Mouse (Mus musculus) lung, postnatal 0 days (tissue): ENCODE results near the gene Esp15. TPM values are rescaled to one million over a fixed set of nuclear protein-coding genes. Genes with fewer than 3 reads are reported as not detected.
"Not testable (repeated sequence)": the region's sequence is repeated elsewhere in the genome, so short reads cannot be mapped to it uniquely, and the experiment has no call there.

Source experiments
- ATAC-seq: fragments of 200-750 bp; cut with Nextera tagmentation; 2 replicates; pipeline ENCODE4 v1.8.0; 2017; ENCODE audit warnings: moderate library complexity
- DNase-seq: peaks from one replicate; pipeline ENCODE4 v3.0.0-alpha.2; 2016; ENCODE audit warnings: low spot score
- H3K27ac ChIP-seq: fragments of 300-500 bp; sonication (generic); 2 replicates; pipeline ENCODE4 v1.5.1; 2014; ENCODE audit warnings: antibody characterized with exemption, mild to moderate bottlenecking, low read length, mixed read lengths
- H3K27me3 ChIP-seq: fragments of 300-500 bp; sonication (generic); replicated peaks from 2 replicates; pipeline ENCODE4 v1.6.1; 2014; ENCODE audit warnings: low read length, mixed read lengths; ENCODE audit not compliant: insufficient read depth
- H3K36me3 ChIP-seq: fragments of 300-500 bp; sonication (generic); 2 replicates; pipeline ENCODE4 v1.6.1; 2014; ENCODE audit warnings: low read length, mixed read lengths; ENCODE audit not compliant: insufficient read depth
- H3K4me1 ChIP-seq: fragments of 300-500 bp; sonication (generic); 2 replicates; pipeline ENCODE4 v1.6.1; 2014; ENCODE audit warnings: antibody characterized with exemption, low read depth, low read length, mixed read lengths; ENCODE audit not compliant: insufficient read depth
- H3K4me2 ChIP-seq: fragments of 300-500 bp; sonication (generic); replicated peaks from 2 replicates; pipeline ENCODE4 v1.6.1; 2014; ENCODE audit warnings: low read depth, mild to moderate bottlenecking, low read length, moderate library complexity, mixed read lengths
- H3K4me3 ChIP-seq: fragments of 300-500 bp; sonication (generic); 2 replicates; pipeline ENCODE4 v1.5.1; 2014; ENCODE audit warnings: low read depth, low read length
- H3K9ac ChIP-seq: fragments of 300-500 bp; sonication (generic); replicated peaks from 2 replicates; pipeline ENCODE4 v1.6.1; 2014; ENCODE audit warnings: low read depth, mild to moderate bottlenecking
- H3K9me3 ChIP-seq: fragments of 300-500 bp; sonication (generic); 2 replicates; pipeline ENCODE4 v1.6.1; 2016; ENCODE audit warnings: low read length, mixed read lengths
- CTCF ChIP-seq: IDR thresholded peaks from 2 replicates; pipeline ENCODE4 v1.5.1; 2016; ENCODE audit warnings: antibody characterized with exemption, mild to moderate bottlenecking
- EP300 ChIP-seq: IDR thresholded peaks from 2 replicates; pipeline ENCODE4 v1.6.1; 2016; ENCODE audit warnings: antibody characterized with exemption, mild to moderate bottlenecking, control low read depth
- WGBS: fragments of 180-500 bp; shearing (Covaris S2); extraction: QIAGEN DNeasy Blood & Tissue Kit; methylation state at CpG from one replicate; pipeline ENCODE4 v1.1.7; 2014; 5-methylcytosine and 5-hydroxymethylcytosine counted together
- polyA plus RNA-seq: library from polyadenylated mRNA; unstranded; fragments of >200 nt; fragmentation: Nextera tagmentation; extraction: Ambion mirVana; gene quantifications from 2 replicates; pipeline ENCODE4 v1.2.1, GENCODE M21; 2015

Esp15 gene
- polyA plus RNA-seq, result not detected in 2 replicates

- WGBS, result 58% methylated on average over 6 of the region's 6 CpGs
- not testable (repeated sequence) for H3K4me3 ChIP-seq, H3K27ac ChIP-seq, ATAC-seq, H3K9me3 ChIP-seq, H3K4me2 ChIP-seq, H3K9ac ChIP-seq, H3K36me3 ChIP-seq, H3K4me1 ChIP-seq, H3K27me3 ChIP-seq, DNase-seq
Observed at GRCm38 (mm10) chr17:39640654-39641053, at the start of gene Esp15. TSS of gene Esp15 (plus strand) at chr17:39640954.

GRCm38 (mm10) chr17:39591550-39591949 is 49.2 kb upstream of the Esp15 start:
- Histone ChIP-seq H3K27ac (no peak overlapping the region), H3K27me3 (no peaks in the 10 kb centered on the region), H3K4me1 (no peaks in the 10 kb centered on the region), H3K9ac (no peak overlapping the region), H3K9me3 (no peaks in the 10 kb centered on the region; the same call in 1 of the 2 replicates), H3K4me3 (no peak overlapping the region), H3K36me3 (no peaks in the 10 kb centered on the region), H3K4me2 (no peak overlapping the region)
- DNase-seq (no peak), ATAC-seq (no peak)
- TF ChIP-seq CTCF (no peak), EP300 (no peak)
- 26% methylated on average over 1 of the region's 1 CpGs for WGBS

Other genes with a start within 250 kb of the Esp15 start
- not detected in 2 replicates for gene Esp18, start 234.6 kb upstream of the Esp15 start, polyA plus RNA-seq
- gene Esp16, start 104.8 kb upstream of the Esp15 start, polyA plus RNA-seq, result not detected in 2 replicates